Mouse (Mus musculus) limb, embryonic 12.5 days (tissue): ENCODE data around the gene Nt5c3. TPM values are rescaled to one million over a fixed set of nuclear protein-coding genes. Genes with fewer than 3 reads are reported as not detected.
A peak's percentile ranks its signal among the peaks of the same experiment; 100 is the strongest.

ENCODE experiments used
- ATAC-seq: fragments of 200-750 bp; cut with Nextera tagmentation; 2 replicates; pipeline ENCODE4 v1.8.0; 2017; ENCODE audit warnings: low read depth, moderate TSS enrichment; ENCODE audit not compliant: insufficient number of reproducible peaks, insufficient read depth, low FRiP score, low TSS enrichment
- H3K27ac ChIP-seq: fragments of 300-500 bp; sonication (generic); 2 replicates; pipeline ENCODE4 v1.5.1; 2016; ENCODE audit warnings: mild to moderate bottlenecking, moderate library complexity
- H3K27me3 ChIP-seq: fragments of 300-500 bp; sonication (generic); 2 replicates; pipeline ENCODE4 v1.6.1; 2016; ENCODE audit warnings: mild to moderate bottlenecking, moderate library complexity
- H3K36me3 ChIP-seq: fragments of 300-500 bp; sonication (generic); 2 replicates; pipeline ENCODE4 v1.6.1; 2016; ENCODE audit warnings: mild to moderate bottlenecking, moderate library complexity
- H3K4me1 ChIP-seq: fragments of 300-500 bp; sonication (generic); replicated peaks from 2 replicates; pipeline ENCODE4 v1.6.1; 2016
- H3K4me2 ChIP-seq: fragments of 300-500 bp; sonication (generic); 2 replicates; pipeline ENCODE4 v1.6.1; 2016; ENCODE audit warnings: mild to moderate bottlenecking, moderate library complexity
- H3K4me3 ChIP-seq: fragments of 300-500 bp; sonication (generic); replicated peaks from 2 replicates; pipeline ENCODE4 v1.5.1; 2016; ENCODE audit warnings: mild to moderate bottlenecking
- H3K9ac ChIP-seq: fragments of 300-500 bp; sonication (generic); replicated peaks from 2 replicates; pipeline ENCODE4 v1.6.1; 2016; ENCODE audit warnings: mild to moderate bottlenecking, moderate library complexity
- H3K9me3 ChIP-seq: fragments of 300-500 bp; sonication (generic); 2 replicates; pipeline ENCODE4 v1.6.1; 2016; ENCODE audit warnings: mild to moderate bottlenecking, moderate library complexity
- WGBS: fragments of 180-500 bp; shearing (Covaris S2); methylation state at CpG from one replicate; pipeline ENCODE4 v1.1.7; 2016; 5-methylcytosine and 5-hydroxymethylcytosine counted together
- polyA plus RNA-seq: library from polyadenylated mRNA; unstranded; fragments of >200 nt; fragmentation: Nextera tagmentation; extraction: Ambion mirVana; gene quantifications from 2 replicates; pipeline ENCODE4 v1.2.1, GENCODE M21; 2016

Gene Nt5c3
- polyA plus RNA-seq, result 68.0 and 68.3 TPM in 2 replicates

GRCm38 (mm10) chr6:56923726-56924707 is at the start of gene Nt5c3, which contains the start of gene Vmn1r4:
Nt5c3 (minus strand) TSS chr6:56923932.
Vmn1r4 (plus strand) TSS chr6:56924015.
- peak within 1 kb of the TSS; percentile 74 for H3K9ac ChIP-seq
- peak; percentile 96 for ATAC-seq
- H3K4me2 ChIP-seq, result peak within 1 kb of the TSS; percentile 53
- H3K4me1 ChIP-seq, result 0 out of 2 replicates have a peak, but pooled peaks cover 2% of the 10 kb centered on the region
- WGBS, result 4% methylated on average over 64 of the region's 64 CpGs
- peak within 1 kb of the TSS; percentile 81 for H3K27ac ChIP-seq
- H3K36me3 ChIP-seq, result no peaks in the 10 kb centered on the region
- no peaks in the 10 kb centered on the region; the same call in 1 of the 2 replicates for H3K9me3 ChIP-seq
- no peaks in the 10 kb centered on the region for H3K27me3 ChIP-seq
- H3K4me3 ChIP-seq, result peak within 1 kb of the TSS; percentile 67

DNA sequence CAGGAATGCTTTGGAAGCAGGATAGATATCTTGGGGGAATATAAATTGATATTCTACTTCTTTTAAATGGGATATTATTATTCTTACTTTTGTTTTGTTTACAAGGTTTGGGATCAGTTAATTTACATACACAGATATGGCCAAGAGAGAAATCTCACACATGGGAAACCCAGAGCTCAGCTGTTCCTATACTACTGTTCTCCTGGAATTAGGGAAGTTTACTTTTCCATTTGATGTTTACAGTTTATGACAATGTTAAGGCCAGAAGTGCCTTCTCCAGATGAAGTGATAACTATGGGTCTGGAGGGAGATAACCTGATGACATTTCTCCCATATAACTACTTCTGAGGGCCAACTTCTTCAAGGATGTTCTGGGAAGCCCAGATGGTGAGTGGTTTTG is 46.2 kb upstream of the Nt5c3 start, which contains the start of gene Vmn1r5:
Gene Vmn1r5 (plus strand): TSS at position 301 of the 400 bp plus-strand sequence.
- Histone ChIP-seq H3K36me3 (no peaks in the 10 kb centered on the region), H3K27me3 (no peaks in the 10 kb centered on the region), H3K27ac (no peak within 1 kb of the TSS), H3K4me1 (no peaks in the 10 kb centered on the region), H3K4me3 (no peak within 1 kb of the TSS), H3K9ac (no peak within 1 kb of the TSS), H3K9me3 (no peaks in the 10 kb centered on the region), H3K4me2 (no peak within 1 kb of the TSS)
- no peak for ATAC-seq

GRCm38 (mm10) chr6:56956436-56956835 is 32.7 kb upstream of the Nt5c3 start:
- Histone ChIP-seq H3K4me3 (no peak overlapping the region), H3K4me1 (no peaks in the 10 kb centered on the region), H3K9ac (no peak overlapping the region), H3K36me3 (no peaks in the 10 kb centered on the region), H3K9me3 (no peaks in the 10 kb centered on the region), H3K27me3 (no peaks in the 10 kb centered on the region), H3K4me2 (no peak overlapping the region), H3K27ac (no peak overlapping the region)
- 86% methylated on average over 5 of the region's 5 CpGs for WGBS
- no peak for ATAC-seq

DNA sequence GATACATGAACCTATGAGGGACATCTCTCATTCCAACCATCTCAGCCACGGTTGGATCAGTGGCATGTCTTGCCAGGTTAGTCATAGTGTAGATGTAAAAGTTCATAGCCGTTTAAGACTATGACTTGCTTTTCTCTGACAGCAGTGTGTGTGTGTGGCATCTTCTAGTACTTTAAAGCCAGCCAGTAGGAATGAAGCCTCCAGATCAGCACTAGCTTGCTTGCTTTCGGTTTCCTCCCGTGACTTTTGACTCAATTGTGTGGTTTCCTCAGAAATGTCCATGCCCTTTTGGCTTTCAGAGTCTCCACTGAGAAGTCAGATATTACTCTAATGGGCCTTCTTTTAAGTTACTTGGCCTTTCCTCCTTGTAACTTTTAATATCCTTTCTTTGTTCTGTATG is 10.6 kb upstream of the Nt5c3 start:
- no peaks in the 10 kb centered on the region for H3K36me3 ChIP-seq
- no peak overlapping the region for H3K9ac ChIP-seq
- WGBS, result 79% methylated on average over 4 of the region's 4 CpGs
- no peak overlapping the region for H3K27ac ChIP-seq
- H3K4me1 ChIP-seq, result no peaks in the 10 kb centered on the region
- no peak overlapping the region for H3K4me2 ChIP-seq
- no peaks in the 10 kb centered on the region for H3K27me3 ChIP-seq
- ATAC-seq, result no peak
- H3K4me3 ChIP-seq, result no peak overlapping the region
- peaks cover 3% of the 10 kb centered on the region; the same call in 1 of the 2 replicates for H3K9me3 ChIP-seq

- no peak overlapping the region for H3K4me2 ChIP-seq
- H3K36me3 ChIP-seq, result no peaks in the 10 kb centered on the region
- no peak overlapping the region for H3K9ac ChIP-seq
- no peak for ATAC-seq
- H3K9me3 ChIP-seq, result peaks cover 3% of the 10 kb centered on the region; the same call in 1 of the 2 replicates
- H3K4me3 ChIP-seq, result no peak overlapping the region
- H3K27me3 ChIP-seq, result no peaks in the 10 kb centered on the region
- H3K27ac ChIP-seq, result no peak overlapping the region
- 72% methylated on average over 2 of the region's 2 CpGs for WGBS
- H3K4me1 ChIP-seq, result no peaks in the 10 kb centered on the region
Measured at GRCm38 (mm10) chr6:56932464-56932863, 8.7 kb upstream of the Nt5c3 start.

- no peak overlapping the region for H3K9ac ChIP-seq
- no peak overlapping the region for H3K4me2 ChIP-seq
- no peaks in the 10 kb centered on the region for H3K27me3 ChIP-seq
- WGBS, result 67% methylated on average over 4 of the region's 4 CpGs
- ATAC-seq, result no peak; the same call in 1 of the 2 replicates
- peaks cover 3% of the 10 kb centered on the region; the same call in 1 of the 2 replicates for H3K9me3 ChIP-seq
- H3K4me3 ChIP-seq, result no peak overlapping the region
- H3K27ac ChIP-seq, result no peak overlapping the region
- no peaks in the 10 kb centered on the region for H3K4me1 ChIP-seq
- no peaks in the 10 kb centered on the region for H3K36me3 ChIP-seq
Measured at GRCm38 (mm10) chr6:56931648-56932415, 8.1 kb upstream of the Nt5c3 start.

DNA sequence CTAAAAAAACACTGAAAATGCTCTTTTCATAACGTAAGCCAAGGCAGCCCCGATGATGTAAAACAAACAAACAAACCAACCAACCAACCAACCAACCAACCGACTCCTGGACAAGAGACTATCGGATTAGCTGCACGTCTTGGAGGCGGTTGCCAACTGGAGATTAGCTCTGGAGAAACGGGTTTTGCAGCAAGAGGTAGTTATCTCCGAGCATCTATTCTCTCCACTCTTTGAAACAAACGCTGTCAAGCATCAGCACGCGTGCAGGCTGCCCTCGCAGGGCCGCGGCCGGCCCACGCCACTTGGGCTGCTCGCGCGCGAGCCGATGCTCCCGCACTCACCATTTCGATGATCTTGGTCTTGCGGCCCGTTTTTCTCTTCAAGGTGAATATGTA is 404 bp downstream of the Nt5c3 start:
- Histone ChIP-seq H3K4me2 (peak overlapping the region; percentile 53), H3K27ac (peak overlapping the region; percentile 81), H3K9me3 (no peaks in the 10 kb centered on the region), H3K4me3 (peak overlapping the region; percentile 67), H3K4me1 (0 out of 2 replicates have a peak, but pooled peaks cover 2% of the 10 kb centered on the region), H3K27me3 (no peaks in the 10 kb centered on the region), H3K9ac (peak overlapping the region; percentile 74), H3K36me3 (no peaks in the 10 kb centered on the region)
- ATAC-seq, result no peak
- under 1% methylated on average over 25 of the region's 25 CpGs for WGBS

DNA sequence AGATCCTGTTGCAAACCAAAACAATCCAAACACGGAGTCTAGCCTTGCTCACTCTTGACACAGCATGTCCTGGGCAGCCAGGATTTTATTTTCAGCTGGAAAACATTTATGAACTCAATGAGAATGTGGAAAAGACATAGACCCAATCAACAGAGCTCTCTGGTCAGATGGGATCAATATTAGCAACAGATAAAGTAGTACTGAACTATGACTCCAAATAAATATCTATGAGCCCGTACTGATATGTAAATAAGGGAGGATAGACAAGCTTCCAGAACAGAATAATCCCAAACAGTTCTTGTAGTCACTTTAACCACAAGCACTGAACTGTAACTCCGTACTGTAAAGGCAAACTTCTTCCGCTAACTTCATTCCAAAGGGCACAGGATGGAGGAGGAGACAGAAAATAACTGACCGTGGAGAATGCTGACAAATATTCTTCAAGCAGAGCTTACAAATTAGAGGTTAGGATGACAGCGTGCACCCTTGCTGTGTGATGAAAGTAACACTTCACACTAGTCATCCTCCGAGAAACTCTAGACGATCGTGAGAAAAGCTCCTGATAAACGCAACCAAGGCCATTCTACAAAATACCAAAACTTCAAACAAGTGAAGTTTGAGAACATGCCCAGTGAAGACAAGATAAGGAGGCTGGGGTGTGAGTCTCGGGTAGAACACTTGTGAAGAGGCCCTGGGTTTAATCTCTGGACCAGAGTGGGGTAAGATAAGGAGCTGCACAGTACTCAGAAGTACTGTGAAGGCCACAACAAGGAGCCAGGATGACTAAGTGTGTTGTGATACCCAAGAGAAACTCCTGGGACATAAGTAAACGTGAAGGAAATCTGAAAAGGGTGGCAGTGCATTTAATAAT is 3.3 kb downstream of the Nt5c3 start:
- H3K4me3 ChIP-seq, result no peak overlapping the region
- no peaks in the 10 kb centered on the region for H3K36me3 ChIP-seq
- no peaks in the 10 kb centered on the region for H3K27me3 ChIP-seq
- 0 out of 2 replicates have a peak, but pooled peaks cover 2% of the 10 kb centered on the region for H3K4me1 ChIP-seq
- no peak overlapping the region for H3K27ac ChIP-seq
- WGBS, result 77% methylated on average over 12 of the region's 12 CpGs
- no peak overlapping the region for H3K9ac ChIP-seq
- no peak overlapping the region for H3K4me2 ChIP-seq
- H3K9me3 ChIP-seq, result no peaks in the 10 kb centered on the region
- ATAC-seq, result no peak

- 0 out of 2 replicates have a peak, but pooled peaks cover 4% of the 10 kb centered on the region for H3K9me3 ChIP-seq
- H3K9ac ChIP-seq, result no peak overlapping the region
- ATAC-seq, result no peak
- 0 out of 2 replicates have a peak, but pooled peaks cover 2% of the 10 kb centered on the region for H3K4me1 ChIP-seq
- H3K4me2 ChIP-seq, result no peak overlapping the region
- no peaks in the 10 kb centered on the region for H3K27me3 ChIP-seq
- 85% methylated on average over 7 of the region's 7 CpGs for WGBS
- no peaks in the 10 kb centered on the region for H3K36me3 ChIP-seq
- no peak overlapping the region for H3K27ac ChIP-seq
- H3K4me3 ChIP-seq, result no peak overlapping the region
Measured at GRCm38 (mm10) chr6:56919330-56920044, 4.2 kb downstream of the Nt5c3 start.
